Mouse (Mus musculus) midbrain, postnatal 0 days (tissue): ENCODE measurements around the gene Ckm. TPM values are rescaled to one million over a fixed set of nuclear protein-coding genes. Genes with fewer than 3 reads are reported as not detected.

Source experiments
- ATAC-seq: fragments of 200-750 bp; cut with Nextera tagmentation; 2 replicates; pipeline ENCODE4 v1.8.0; 2017; ENCODE audit warnings: moderate number of reproducible peaks, mild to moderate bottlenecking, moderate TSS enrichment, moderate library complexity; ENCODE audit not compliant: low FRiP score
- DNase-seq: peaks from one replicate; pipeline ENCODE4 v3.0.0-alpha.2; 2015; ENCODE audit warnings: low spot score
- H3K27ac ChIP-seq: fragments of 300-500 bp; sonication (generic); 2 replicates; pipeline ENCODE4 v1.5.1; 2014; ENCODE audit warnings: low read depth, mild to moderate bottlenecking, low read length, mixed read lengths
- H3K27me3 ChIP-seq: fragments of 300-500 bp; sonication (generic); 2 replicates; pipeline ENCODE4 v1.6.1; 2014; ENCODE audit warnings: low read length, control low read depth, mixed read lengths; ENCODE audit not compliant: insufficient read depth
- H3K36me3 ChIP-seq: fragments of 300-500 bp; sonication (generic); 2 replicates; pipeline ENCODE4 v1.6.1; 2014; ENCODE audit warnings: low read length, control low read depth, mixed read lengths; ENCODE audit not compliant: insufficient read depth
- H3K4me1 ChIP-seq: fragments of 300-500 bp; sonication (generic); 2 replicates; pipeline ENCODE4 v1.6.1; 2014; ENCODE audit warnings: mild to moderate bottlenecking, control low read depth, antibody characterized with exemption, low read length, mixed read lengths; ENCODE audit not compliant: insufficient read depth
- H3K4me2 ChIP-seq: fragments of 300-500 bp; sonication (generic); 2 replicates; pipeline ENCODE4 v1.6.1; 2014; ENCODE audit warnings: low read depth, mild to moderate bottlenecking, low read length, mixed read lengths; ENCODE audit not compliant: poor library complexity, severe bottlenecking
- H3K4me3 ChIP-seq: fragments of 300-500 bp; sonication (generic); 2 replicates; pipeline ENCODE4 v1.5.1; 2014; ENCODE audit warnings: low read depth, mild to moderate bottlenecking, low read length, moderate library complexity
- H3K9ac ChIP-seq: fragments of 300-500 bp; sonication (generic); replicated peaks from 2 replicates; pipeline ENCODE4 v1.6.1; 2014; ENCODE audit warnings: mild to moderate bottlenecking, low read length, moderate library complexity, mixed read lengths; ENCODE audit not compliant: poor library complexity, severe bottlenecking
- H3K9me3 ChIP-seq: fragments of 300-500 bp; sonication (generic); 2 replicates; pipeline ENCODE4 v1.6.1; 2016; ENCODE audit warnings: low read length, control low read depth
- CTCF ChIP-seq: IDR thresholded peaks from 2 replicates; pipeline ENCODE4 v1.5.1; 2016; ENCODE audit warnings: antibody characterized with exemption, mild to moderate bottlenecking
- WGBS: fragments of 180-500 bp; shearing (Covaris S2); extraction: QIAGEN DNeasy Blood & Tissue Kit; methylation state at CpG from one replicate; pipeline ENCODE4 v1.1.7; 2014; 5-methylcytosine and 5-hydroxymethylcytosine counted together
- microRNA counts: library from miRNA; unstranded; fragments of <30 nt; microRNA quantifications from one replicate; lab custom pipeline; 2015
- microRNA-seq: library from miRNA; unstranded; fragments of <30 nt; microRNA quantifications from one replicate; pipeline ENCODE4, GENCODE M21; 2016; ENCODE audit warnings: borderline number of aligned reads
- polyA plus RNA-seq: library from polyadenylated mRNA; unstranded; fragments of >200 nt; fragmentation: Nextera tagmentation; extraction: Ambion mirVana; gene quantifications from 2 replicates; pipeline ENCODE4 v1.2.1, GENCODE M21; 2015
- total RNA-seq: library from RNA; depleted of rRNA; stranded (reverse); fragments of >200 nt; gene quantifications from 2 replicates; pipeline ENCODE4 v1.2.3, GENCODE M21; 2014; rRNA removed

Gene Ckm
- total and polyA plus RNA-seq, 2 experiments from 2014 or later: 0.25 to 8.2 TPM

GRCm38 (mm10) chr7:19468279-19468678 is 63.7 kb downstream of the Ckm start:
- no peak for TF ChIP-seq CTCF
- Histone ChIP-seq H3K4me3 (no peak overlapping the region), H3K27me3 (peaks cover 52% of the 10 kb centered on the region), H3K9ac (no peak overlapping the region), H3K9me3 (no peaks in the 10 kb centered on the region), H3K4me1 (no peaks in the 10 kb centered on the region), H3K36me3 (no peaks in the 10 kb centered on the region), H3K4me2 (no peak overlapping the region), H3K27ac (no peak overlapping the region)
- DNase-seq: no peak
- no peak for ATAC-seq
- 61% methylated on average over 12 of the region's 12 CpGs for WGBS

GRCm38 (mm10) chr7:19469404-19469803 is 64.8 kb downstream of the Ckm start:
- Histone ChIP-seq H3K27ac (no peak overlapping the region), H3K36me3 (no peaks in the 10 kb centered on the region), H3K4me1 (no peaks in the 10 kb centered on the region), H3K4me2 (no peak overlapping the region), H3K9me3 (no peaks in the 10 kb centered on the region), H3K27me3 (peaks cover 52% of the 10 kb centered on the region), H3K4me3 (no peak overlapping the region), H3K9ac (no peak overlapping the region)
- ATAC-seq: no peak
- no peak for TF ChIP-seq CTCF
- no peak for DNase-seq
- 19% methylated on average over 23 of the region's 23 CpGs for WGBS

GRCm38 (mm10) chr7:19470308-19470707 is 65.7 kb downstream of the Ckm start:
- Histone ChIP-seq H3K9me3 (no peaks in the 10 kb centered on the region), H3K27ac (no peak overlapping the region), H3K9ac (no peak overlapping the region), H3K4me2 (no peak overlapping the region), H3K36me3 (no peaks in the 10 kb centered on the region), H3K27me3 (peaks cover 52% of the 10 kb centered on the region), H3K4me1 (no peaks in the 10 kb centered on the region), H3K4me3 (no peak overlapping the region)
- DNase-seq (no peak), ATAC-seq (no peak)
- WGBS: 13% methylated on average over 14 of the region's 14 CpGs
- no peak for TF ChIP-seq CTCF

- Histone ChIP-seq H3K9ac (no peak overlapping the region), H3K36me3 (no peaks in the 10 kb centered on the region), H3K4me1 (no peaks in the 10 kb centered on the region), H3K27me3 (peaks cover 45% of the 10 kb centered on the region), H3K4me2 (no peak overlapping the region), H3K4me3 (no peak overlapping the region), H3K27ac (no peak overlapping the region), H3K9me3 (no peaks in the 10 kb centered on the region)
- TF ChIP-seq CTCF: no peak
- DNase-seq (no peak), ATAC-seq (no peak)
- WGBS: 31% methylated on average over 4 of the region's 4 CpGs
Measured at GRCm38 (mm10) chr7:19472403-19472802, 67.8 kb downstream of the Ckm start.

MicroRNAs encoded within 50 kb of the gene (microRNA counts, 519-probe panel; counts per million panel counts)
- 528 counts per million, percentile 58 among the panel's probes with 10 or more counts for microRNA mmu-miR-343 (lab: Ali Mortazavi, UCI)

Small RNA genes within 50 kb of the gene (microRNA-seq; reads per million reads assigned to microRNA genes)
- not detected for gene Mir343

Other genes with a start within 250 kb of the Ckm start
- 2.3 and 7.4 TPM in 2 replicates for gene Gipr, start 238.6 kb upstream of the Ckm start, total RNA-seq
- gene Gipr, start 238.6 kb upstream of the Ckm start, polyA plus RNA-seq: 1.7 and 2.3 TPM in 2 replicates
- gene Eml2, start 228.4 kb upstream of the Ckm start, total RNA-seq: 83.7 and 89.0 TPM in 2 replicates
- gene Eml2, start 228.4 kb upstream of the Ckm start, polyA plus RNA-seq: 13.1 and 13.4 TPM in 2 replicates
- 3.1 and 4.7 TPM in 2 replicates for gene Gpr4, start 192.2 kb upstream of the Ckm start, total RNA-seq
- 6.1 and 6.2 TPM in 2 replicates for gene Gpr4, start 192.2 kb upstream of the Ckm start, polyA plus RNA-seq
- 34.8 and 40.1 TPM in 2 replicates for gene Opa3, start 176.4 kb upstream of the Ckm start, total RNA-seq
- 33.4 and 33.9 TPM in 2 replicates for gene Opa3, start 176.4 kb upstream of the Ckm start, polyA plus RNA-seq
- gene Vasp, start 133.0 kb upstream of the Ckm start, total RNA-seq: 50.9 and 56.9 TPM in 2 replicates
- 31.4 and 32.3 TPM in 2 replicates for gene Vasp, start 133.0 kb upstream of the Ckm start, polyA plus RNA-seq
- 1.8 and 2.2 TPM in 2 replicates for gene Ppm1n, start 124.7 kb upstream of the Ckm start, total RNA-seq
- gene Ppm1n, start 124.7 kb upstream of the Ckm start, polyA plus RNA-seq: 1.2 and 1.4 TPM in 2 replicates
- 160 and 172 TPM in 2 replicates for gene Rtn2, start 122.2 kb upstream of the Ckm start, total RNA-seq
- 104 and 107 TPM in 2 replicates for gene Rtn2, start 122.2 kb upstream of the Ckm start, polyA plus RNA-seq
- 0.38 and 0.66 TPM in 2 replicates for gene Fosb, start 94.7 kb upstream of the Ckm start, total RNA-seq
- gene Fosb, start 94.7 kb upstream of the Ckm start, polyA plus RNA-seq: 0.10 and 0.11 TPM in 2 replicates
- 50.3 and 71.4 TPM in 2 replicates for gene Ercc1, start 60.0 kb upstream of the Ckm start, total RNA-seq
- 67.7 and 71.0 TPM in 2 replicates for gene Ercc1, start 60.0 kb upstream of the Ckm start, polyA plus RNA-seq
- gene Cd3eap, start 45.3 kb upstream of the Ckm start, total RNA-seq: 8.7 and 14.0 TPM in 2 replicates
- gene Cd3eap, start 45.3 kb upstream of the Ckm start, polyA plus RNA-seq: 21.5 and 21.6 TPM in 2 replicates
- 0.52 and 1.0 TPM in 2 replicates for gene Ppp1r13l, start 45.0 kb upstream of the Ckm start, total RNA-seq
- 1.5 and 2.0 TPM in 2 replicates for gene Ppp1r13l, start 45.0 kb upstream of the Ckm start, polyA plus RNA-seq
- 63.0 and 68.3 TPM in 2 replicates for gene Ercc2, start 22.8 kb upstream of the Ckm start, total RNA-seq
- gene Ercc2, start 22.8 kb upstream of the Ckm start, polyA plus RNA-seq: 22.9 and 26.6 TPM in 2 replicates
- gene Klc3, start 672 bp upstream of the Ckm start, total RNA-seq: 1.2 and 1.9 TPM in 2 replicates
- 1.2 and 1.4 TPM in 2 replicates for gene Klc3, start 672 bp upstream of the Ckm start, polyA plus RNA-seq
- gene Mark4, start 54.0 kb downstream of the Ckm start, total RNA-seq: 58.1 and 68.9 TPM in 2 replicates
- gene Mark4, start 54.0 kb downstream of the Ckm start, polyA plus RNA-seq: 16.2 and 17.0 TPM in 2 replicates
- 0.28 and 0.49 TPM in 2 replicates for gene Exoc3l2, start 58.6 kb downstream of the Ckm start, total RNA-seq
- 1.5 and 1.6 TPM in 2 replicates for gene Exoc3l2, start 58.6 kb downstream of the Ckm start, polyA plus RNA-seq
- 17.8 and 21.4 TPM in 2 replicates for gene Bloc1s3, start 103.6 kb downstream of the Ckm start, total RNA-seq
- 3.9 and 4.2 TPM in 2 replicates for gene Bloc1s3, start 103.6 kb downstream of the Ckm start, polyA plus RNA-seq
- 14.9 and 23.9 TPM in 2 replicates for gene Trappc6a, start 103.6 kb downstream of the Ckm start, total RNA-seq
- 32.2 and 32.6 TPM in 2 replicates for gene Trappc6a, start 103.6 kb downstream of the Ckm start, polyA plus RNA-seq
- 2.3 TPM in 2 replicates for gene Nkpd1, start 113.1 kb downstream of the Ckm start, total RNA-seq
- gene Nkpd1, start 113.1 kb downstream of the Ckm start, polyA plus RNA-seq: 1.6 and 1.8 TPM in 2 replicates
- 114 and 127 TPM in 2 replicates for gene Ppp1r37, start 158.3 kb downstream of the Ckm start, total RNA-seq
- 27.8 and 28.1 TPM in 2 replicates for gene Ppp1r37, start 158.3 kb downstream of the Ckm start, polyA plus RNA-seq
- 0.33 and 1.2 TPM in 2 replicates for gene Zfp296, start 172.5 kb downstream of the Ckm start, total RNA-seq
- 0.11 TPM in 1 of 2 replicates, not detected in the other for gene Zfp296, start 172.5 kb downstream of the Ckm start, polyA plus RNA-seq
- 58.1 and 70.9 TPM in 2 replicates for gene Gemin7, start 172.8 kb downstream of the Ckm start, total RNA-seq
- 158 and 181 TPM in 2 replicates for gene Gemin7, start 172.8 kb downstream of the Ckm start, polyA plus RNA-seq
- 74.4 and 97.4 TPM in 2 replicates for gene Clasrp, start 199.7 kb downstream of the Ckm start, total RNA-seq
- 70.3 and 74.7 TPM in 2 replicates for gene Clasrp, start 199.7 kb downstream of the Ckm start, polyA plus RNA-seq
- gene Relb, start 224.7 kb downstream of the Ckm start, total RNA-seq: 5.6 and 7.3 TPM in 2 replicates
- 5.6 and 6.2 TPM in 2 replicates for gene Relb, start 224.7 kb downstream of the Ckm start, polyA plus RNA-seq